Mouse (Mus musculus): ENCODE data around the gene Gpc2.

Gene Gpc2

DNA sequence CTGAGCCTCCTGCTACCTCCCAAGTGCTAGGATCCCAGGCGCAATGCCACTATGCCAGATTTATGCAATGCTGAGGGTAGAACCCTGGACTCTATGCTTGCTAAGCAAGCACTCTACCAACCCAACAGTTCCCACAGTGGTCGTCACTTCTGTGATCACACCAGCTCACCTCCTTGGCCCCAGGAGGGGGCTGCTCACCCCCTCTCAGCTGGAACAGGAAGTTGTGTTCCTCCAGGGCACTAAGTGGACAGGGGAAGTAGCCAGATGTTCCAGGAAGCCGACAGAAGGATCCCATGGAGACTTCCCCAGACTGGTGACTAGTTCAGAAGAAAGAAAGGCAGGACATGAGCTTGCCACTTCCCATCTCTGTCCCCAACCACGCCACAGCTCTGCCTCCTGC is 17.8 kb downstream of the Gpc2 start:
- no peak for DNase-seq (ENCODE audit: low spot score in 2 of 2)

DNA sequence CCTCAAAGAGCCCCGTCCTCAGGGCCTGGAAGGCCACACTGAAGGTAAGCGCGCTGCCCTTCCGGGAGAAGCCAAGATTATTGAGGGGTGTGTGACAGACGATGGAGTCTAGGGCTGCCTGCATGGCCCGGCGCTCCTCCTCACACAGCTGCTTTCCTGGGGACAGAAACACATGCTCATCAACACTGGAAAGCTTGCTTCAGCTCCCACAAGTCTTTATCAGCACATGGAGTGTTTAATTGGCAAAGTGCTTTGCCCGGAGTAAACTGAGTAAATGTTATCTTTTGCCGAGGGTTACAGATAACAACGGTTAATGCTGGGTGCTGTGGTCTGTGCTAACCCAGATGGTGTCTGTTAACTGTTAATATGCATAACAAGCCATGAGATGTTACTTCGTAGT is 19.0 kb downstream of the Gpc2 start:
- no peak for DNase-seq (ENCODE audit: low spot score in 2 of 2)

DNA sequence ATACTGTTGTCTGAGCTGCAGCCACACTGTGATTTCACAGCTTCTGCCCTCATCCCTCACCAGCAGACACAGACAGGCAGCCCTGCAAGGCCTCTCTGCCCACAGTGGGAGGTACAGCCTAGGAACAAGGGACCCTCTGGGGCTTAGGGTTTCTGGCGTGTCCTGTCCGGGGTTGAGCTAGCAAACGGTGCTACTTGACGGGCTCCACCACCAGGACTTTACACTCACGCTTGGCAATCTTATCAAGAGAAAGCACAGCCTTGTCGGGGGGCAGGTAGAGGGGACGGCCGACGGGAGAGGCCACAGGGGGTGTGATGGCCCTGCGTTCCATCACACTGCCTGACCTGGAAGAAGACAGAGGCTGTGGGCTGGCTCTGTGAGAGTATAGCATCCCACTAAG is 19.8 kb downstream of the Gpc2 start:
- DNase-seq (ENCODE audit: low spot score in 2 of 2): no peak

DNA sequence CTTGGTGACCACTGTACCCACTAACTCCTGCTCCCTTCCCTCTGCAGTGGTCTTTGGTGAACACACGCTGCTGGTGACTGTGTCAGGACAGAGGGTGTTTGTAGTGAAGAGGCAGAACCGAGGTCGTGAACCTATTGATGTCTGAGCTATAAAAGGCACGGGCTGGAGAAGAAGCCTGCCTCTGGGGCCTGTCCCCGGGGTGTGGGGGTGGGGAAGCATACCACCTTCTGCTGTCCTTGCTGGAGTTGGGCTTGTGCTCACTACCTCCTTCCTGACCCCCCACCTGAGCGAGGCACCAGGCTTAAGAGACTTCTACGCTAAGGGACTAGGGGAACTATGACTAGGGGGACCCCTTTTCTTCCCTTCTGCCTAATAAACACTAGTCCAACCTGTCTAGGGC is 20.8 kb downstream of the Gpc2 start:
- DNase-seq (ENCODE audit: low spot score in 2 of 2): no peak

DNA sequence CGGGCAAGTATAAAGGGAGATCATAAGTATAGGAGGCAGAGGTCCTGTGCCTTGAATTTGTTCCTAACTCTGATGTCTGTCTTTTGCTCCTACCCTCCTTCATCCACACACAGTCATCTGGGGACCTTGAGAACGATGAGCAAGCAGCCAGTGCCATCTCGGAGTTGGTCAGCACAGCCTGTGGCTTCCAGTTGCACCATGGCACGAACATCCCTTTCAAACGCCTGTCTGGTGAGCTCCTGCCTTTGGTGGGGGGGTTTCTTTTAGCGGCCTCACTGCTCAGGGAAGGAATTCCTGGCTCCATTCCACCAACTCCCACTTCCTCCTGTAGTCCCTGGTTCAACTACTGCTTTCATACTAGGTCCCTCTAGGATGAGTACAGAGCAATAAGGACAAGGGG is 21.3 kb downstream of the Gpc2 start:
- DNase-seq (ENCODE audit: low spot score in 2 of 2): no peak

DNA sequence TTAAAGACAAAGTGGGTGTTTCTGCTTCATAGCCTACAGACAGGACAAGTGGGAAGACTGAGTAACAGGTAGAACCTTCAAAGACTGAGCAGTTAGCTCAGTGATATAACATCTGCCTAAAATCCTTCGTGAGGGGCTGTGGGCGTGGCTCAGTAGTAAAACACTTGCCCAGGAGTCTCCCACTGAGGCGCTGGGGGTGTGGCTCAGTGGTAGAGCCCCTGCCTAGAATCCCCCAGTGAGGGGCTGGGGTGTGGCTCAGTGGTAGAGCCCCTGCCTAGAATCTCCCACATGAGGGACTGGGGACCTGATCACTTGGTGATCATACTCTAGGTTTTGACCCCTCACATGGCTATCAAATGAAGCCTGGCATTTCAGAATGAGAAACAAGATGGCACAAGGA is 21.7 kb downstream of the Gpc2 start:
- DNase-seq (ENCODE audit: low spot score in 2 of 2): no peak

DNA sequence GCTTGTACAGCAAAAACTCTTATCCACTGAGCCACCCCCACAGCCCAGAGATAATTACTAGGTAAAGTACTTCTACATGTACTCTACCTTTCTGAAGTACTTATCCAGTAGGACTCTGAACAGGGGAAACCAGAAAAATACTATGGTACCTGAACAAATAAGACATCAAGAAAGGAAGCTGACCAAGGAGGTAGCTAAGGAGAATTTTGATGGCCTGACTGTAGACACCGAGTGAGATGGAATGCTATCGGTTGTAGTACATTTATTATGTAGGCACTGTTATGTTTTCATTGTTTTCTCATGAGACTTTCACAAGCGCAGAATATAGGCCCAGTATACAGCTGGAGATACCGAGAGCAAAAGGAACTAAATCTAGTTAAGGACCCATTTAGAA is 22.2 kb downstream of the Gpc2 start:
- no peak for DNase-seq (ENCODE audit: low spot score in 2 of 2)

DNA sequence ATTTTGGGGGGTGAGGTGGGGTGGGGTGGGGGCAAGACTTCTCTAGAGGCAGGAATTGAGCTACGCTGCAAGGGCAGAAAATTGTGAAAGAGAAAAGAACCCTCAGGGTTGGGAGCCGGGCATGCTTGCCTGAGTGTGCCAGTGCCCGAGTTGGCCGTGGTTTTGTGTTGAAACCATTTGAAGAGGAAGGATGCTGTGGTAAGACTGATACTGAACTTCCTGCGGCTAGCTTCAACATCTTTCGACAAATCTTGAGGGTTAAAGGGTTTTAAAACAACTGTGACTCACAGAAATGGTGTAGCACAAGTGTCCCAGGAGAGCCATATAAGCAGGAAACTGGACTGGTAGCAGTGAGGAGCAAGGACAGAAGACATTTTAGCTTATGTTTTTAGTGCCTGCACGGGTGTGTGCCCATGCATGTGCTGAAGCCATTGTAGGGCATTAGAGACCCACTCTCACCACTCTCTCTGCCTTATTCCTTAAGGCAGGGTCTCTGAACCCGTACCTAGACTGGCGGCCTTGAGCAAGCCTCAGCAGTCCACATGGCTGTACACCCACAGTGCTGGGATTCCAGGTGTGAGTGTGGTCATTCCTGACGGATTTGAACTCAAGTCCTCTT is 22.7 kb downstream of the Gpc2 start:
- DNase-seq (ENCODE audit: low spot score in 2 of 2): no peak

DNA sequence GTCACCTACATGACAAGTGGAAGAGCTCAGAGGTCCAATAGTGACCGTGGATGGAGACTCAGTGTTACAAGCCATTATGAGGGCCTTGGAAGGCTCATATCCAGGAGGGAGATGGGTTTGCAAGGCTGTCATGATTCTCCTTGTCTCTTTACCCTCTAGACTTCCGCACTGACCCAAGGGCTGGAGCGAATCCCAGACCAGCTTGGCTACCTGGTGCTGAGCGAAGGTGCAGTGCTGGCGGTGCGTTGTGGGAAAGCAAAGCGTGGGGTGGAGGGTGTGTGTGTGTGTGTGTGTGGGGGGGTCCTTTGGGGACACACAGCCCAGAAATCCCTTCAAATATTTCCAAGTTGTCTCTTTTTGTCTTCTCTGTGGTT is 23.7 kb downstream of the Gpc2 start:
- DNase-seq (ENCODE audit: low spot score in 2 of 2): no peak

DNA sequence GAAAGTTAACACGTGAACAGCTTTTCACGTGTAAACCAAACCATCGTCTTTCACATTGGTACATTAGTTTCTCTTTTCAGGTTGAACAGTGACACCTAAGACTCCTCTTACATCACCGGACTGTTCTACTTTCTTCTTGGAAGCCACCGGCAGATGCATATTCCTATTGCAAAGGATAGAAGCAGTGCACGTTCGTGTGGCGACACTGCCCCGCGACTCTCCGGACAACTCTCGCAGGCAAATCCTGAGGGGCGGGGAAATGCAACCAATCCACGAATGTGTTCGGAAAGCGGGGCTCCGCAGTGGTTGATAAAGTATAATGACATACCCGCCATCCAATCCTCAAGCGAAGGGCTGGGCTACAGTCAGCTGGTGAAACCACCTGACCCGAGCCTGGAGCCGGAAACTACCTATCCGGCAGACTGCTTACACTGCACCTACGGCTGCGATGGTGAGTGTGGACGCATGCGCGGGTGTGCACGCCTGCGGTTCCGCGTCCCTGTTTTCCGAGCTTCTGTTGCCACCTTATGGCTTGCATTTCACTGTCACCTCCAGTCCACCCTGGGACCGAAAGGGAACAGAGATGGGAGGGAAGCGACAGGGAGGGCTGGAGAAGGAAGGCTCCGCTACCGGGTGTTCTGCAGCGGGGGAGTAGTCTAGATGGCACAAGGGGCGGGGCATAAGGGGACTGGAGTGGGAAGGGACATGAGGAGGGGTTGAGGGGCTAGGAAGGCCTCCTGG is 24.3 kb downstream of the Gpc2 start, which contains the start of gene Lamtor4:
TSS of gene Lamtor4 (plus strand) at position 130 of the 741 bp plus-strand sequence.
- DNase-seq (ENCODE audit: low spot score in 2 of 2): peak; percentile 82 to 95

DNA sequence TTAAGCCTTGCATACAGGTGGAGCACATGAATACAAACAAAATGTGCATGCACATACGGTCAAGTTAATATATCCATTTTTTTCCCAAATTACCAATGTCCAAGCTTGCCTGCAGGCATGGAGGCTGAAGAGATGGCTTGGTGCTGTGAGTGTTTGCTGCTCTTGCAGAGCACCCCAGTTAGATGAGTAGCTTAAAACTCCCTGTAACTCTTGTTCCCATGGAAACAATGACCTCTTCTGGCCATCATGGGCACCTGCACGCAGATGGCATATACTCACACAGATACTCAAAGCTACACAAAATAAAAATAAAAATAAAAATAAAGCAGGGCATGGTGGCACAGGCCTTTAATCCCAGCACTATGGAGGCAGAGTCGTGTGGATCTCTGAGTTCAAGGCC is 26.7 kb downstream of the Gpc2 start:
- no peak for DNase-seq (ENCODE audit: low spot score in 2 of 2)

DNA sequence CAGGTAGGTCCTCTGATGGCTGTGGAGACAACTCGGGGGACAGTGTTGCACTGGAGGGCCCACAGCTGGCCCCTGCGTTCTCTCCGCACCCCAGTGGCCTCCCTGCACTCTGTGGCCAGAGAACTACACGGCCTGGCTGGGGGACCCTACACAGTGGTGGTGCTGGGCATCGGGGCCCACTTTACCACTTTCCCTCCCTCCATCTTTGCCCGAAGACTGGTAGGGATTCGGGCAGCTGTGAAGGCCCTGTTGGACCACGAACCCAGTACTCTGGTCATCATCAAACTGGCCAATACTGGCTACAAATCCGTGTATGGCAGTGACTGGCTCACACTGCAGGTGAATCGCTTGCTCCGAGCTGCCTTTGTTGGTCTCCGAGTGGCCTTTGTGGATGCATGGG is 28.7 kb downstream of the Gpc2 start:
- DNase-seq (ENCODE audit: low spot score in 2 of 2): no peak

DNA sequence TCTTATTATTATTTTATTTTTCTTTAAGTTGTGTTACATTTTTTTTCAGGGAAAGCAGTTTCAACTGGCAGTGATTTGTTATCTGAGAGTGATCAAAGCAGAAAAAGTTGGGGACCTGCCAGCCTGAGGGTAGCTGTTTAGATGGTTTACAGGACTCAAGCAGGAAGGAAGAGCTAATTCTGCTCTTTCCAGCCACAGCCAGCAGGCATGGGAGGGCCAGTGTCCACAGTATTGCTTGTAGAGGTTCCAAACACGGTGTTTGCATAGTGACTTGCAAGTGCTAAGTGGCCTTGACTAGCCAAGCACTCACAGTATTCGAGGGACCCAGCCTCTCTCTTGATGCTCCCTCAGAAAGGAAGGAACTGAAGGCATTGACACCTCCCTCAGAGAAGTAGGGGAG is 38.3 kb downstream of the Gpc2 start:
- no peak for DNase-seq (ENCODE audit: low spot score in 2 of 2)

DNA sequence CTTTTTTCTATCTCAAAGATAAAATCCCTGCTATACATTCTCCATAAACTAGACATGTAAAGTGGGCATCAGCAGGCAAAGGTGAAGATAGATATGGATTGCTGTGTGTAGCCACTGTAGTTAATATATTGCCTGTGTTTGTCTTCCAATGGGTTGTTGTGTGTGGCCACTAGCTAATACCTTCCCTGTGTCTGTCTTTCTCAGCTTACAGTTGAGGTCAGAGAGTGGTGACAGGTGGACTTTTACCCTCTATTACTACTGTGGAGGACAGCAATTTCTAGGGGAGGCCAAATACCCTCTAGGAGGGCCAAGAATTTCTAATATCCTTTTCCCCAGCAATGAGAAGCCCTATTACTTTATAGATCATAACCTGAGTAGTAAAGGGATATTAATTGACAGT is 45.6 kb downstream of the Gpc2 start:
- no peak for DNase-seq (ENCODE audit: low spot score in 2 of 2)

DNA sequence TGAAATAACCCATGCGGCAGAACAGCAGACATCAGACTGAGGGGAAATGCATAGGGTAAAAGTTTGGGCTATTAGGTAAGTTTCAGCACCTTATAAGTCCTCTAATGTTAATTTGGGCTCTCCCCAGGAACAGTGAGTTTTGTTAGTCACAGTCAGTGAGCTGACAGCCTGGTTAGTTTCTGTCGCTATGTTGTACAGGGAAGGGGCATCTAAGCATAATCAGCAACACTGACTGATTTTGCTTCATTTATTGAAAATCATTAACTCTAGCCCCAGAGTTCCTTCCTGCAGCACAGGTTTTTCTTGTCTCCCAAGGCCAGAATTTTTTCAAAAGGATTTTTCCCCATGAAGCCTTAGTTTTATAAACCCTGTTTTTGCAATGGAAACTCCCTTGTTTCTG is 46.0 kb downstream of the Gpc2 start:
- DNase-seq (ENCODE audit: low spot score in 2 of 2): no peak

DNA sequence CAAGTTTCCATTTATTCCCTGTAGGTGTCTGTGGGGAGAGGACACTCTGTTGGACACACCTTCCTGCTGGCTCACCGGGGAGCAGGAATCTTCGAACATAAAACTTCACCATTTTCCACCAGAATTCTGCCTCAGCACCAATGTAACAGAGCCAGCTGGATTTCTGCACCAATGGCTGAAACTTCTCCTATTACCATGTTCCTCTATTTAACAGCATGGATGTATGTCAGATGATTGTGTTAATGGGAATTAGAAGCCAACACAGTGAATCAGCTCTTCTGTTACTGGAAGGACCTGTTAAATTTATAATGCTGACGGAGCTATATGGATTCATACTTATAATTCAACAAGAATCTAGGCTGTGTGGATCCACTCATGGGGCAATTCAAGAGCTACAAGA is 50.3 kb downstream of the Gpc2 start:
- DNase-seq (ENCODE audit: low spot score in 2 of 2): no peak

DNA sequence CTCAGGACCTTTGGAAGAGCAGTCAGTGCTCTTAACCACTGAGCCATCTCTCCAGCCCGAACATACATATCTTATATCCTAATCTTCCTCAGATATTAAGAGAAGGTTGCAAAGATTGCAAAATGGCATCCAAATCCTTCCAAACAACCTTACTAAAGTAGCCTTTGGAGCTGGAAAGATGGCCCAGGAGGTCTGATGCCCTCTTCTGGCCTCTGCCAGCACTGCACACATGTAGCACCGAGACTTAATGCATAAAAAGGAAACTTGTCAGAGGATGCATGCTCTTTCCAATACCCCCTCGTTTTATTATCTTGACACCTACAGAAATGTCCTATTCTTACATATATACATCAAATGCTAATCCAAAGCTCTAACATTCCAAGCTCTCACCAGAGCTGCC is 51.8 kb downstream of the Gpc2 start:
- DNase-seq (ENCODE audit: low spot score in 2 of 2): no peak

DNA sequence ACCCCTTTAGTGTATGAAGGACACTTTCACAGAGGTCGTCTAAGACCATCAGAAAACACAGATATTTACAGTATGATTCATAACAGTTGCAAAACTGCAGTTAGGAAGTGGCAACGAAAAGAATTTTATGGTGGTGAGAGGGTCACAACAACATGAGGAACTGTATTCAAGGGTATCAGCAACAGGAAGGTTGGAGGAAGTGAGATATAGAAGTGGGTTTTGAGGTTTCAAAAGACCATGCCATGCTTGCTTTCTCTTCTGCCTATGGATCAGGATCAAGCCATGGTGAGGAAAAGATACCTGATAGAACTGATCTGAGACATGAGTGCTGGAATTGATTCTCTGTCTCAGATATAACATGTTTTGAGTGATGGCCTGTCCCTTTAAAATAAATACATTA is 52.4 kb downstream of the Gpc2 start:
- no peak for DNase-seq (ENCODE audit: low spot score in 2 of 2)

DNA sequence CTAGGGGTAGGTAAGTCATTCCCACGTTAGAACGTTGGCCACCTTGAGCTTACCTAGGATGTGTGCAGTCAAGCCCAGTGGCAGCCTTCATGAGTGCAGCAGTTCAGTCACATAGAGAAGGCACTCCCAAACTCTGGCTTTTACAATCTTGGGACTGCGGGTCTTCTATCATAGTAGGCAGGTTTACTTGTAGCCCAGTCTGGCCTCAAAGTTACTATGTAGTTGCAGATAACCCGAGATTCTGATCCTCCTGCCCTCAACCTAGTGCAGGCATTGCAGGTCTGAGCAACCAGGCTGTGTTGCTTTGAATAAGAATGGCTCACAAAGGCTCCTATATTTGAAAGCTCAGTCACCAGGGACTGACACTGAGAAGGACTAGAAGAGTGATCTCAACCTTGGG is 53.3 kb downstream of the Gpc2 start:
- DNase-seq (ENCODE audit: low spot score in 2 of 2): no peak

DNA sequence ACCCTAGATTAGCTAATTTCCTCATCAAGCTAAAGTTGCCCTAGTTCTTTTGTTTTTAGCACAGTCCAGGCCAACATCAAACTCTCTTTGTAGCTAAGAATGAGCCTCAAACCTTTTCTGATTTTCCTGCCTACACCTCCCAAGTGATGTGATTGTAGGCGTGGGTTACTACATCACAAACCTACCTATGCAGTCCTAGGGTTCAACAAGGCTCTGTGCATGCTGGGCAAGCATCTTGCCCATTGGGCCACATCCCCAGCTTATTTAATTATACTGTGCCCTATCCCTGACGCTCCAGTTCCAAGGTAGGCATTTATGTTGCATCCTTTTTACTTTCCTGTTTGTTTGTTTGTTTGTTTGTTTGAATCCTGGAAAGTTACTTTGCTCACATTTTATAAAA is 54.1 kb downstream of the Gpc2 start, which contains the start of gene Nxpe5:
TSS of gene Nxpe5 (plus strand) at position 199 of the 400 bp plus-strand sequence.
- DNase-seq (ENCODE audit: low spot score in 2 of 2): no peak
